Mouse (Mus musculus): ENCODE data around the gene Hhip. TPM values are rescaled to one million over a fixed set of nuclear protein-coding genes. Genes with fewer than 3 reads are reported as not detected.

The Hhip gene
- not detected in 2 replicates for total RNA-seq (2015; ENCODE audit: low replicate concordance)
- total RNA-seq (2017; ENCODE audit: low replicate concordance) = 0.14 TPM in 1 of 2 replicates, not detected in the other

DNA sequence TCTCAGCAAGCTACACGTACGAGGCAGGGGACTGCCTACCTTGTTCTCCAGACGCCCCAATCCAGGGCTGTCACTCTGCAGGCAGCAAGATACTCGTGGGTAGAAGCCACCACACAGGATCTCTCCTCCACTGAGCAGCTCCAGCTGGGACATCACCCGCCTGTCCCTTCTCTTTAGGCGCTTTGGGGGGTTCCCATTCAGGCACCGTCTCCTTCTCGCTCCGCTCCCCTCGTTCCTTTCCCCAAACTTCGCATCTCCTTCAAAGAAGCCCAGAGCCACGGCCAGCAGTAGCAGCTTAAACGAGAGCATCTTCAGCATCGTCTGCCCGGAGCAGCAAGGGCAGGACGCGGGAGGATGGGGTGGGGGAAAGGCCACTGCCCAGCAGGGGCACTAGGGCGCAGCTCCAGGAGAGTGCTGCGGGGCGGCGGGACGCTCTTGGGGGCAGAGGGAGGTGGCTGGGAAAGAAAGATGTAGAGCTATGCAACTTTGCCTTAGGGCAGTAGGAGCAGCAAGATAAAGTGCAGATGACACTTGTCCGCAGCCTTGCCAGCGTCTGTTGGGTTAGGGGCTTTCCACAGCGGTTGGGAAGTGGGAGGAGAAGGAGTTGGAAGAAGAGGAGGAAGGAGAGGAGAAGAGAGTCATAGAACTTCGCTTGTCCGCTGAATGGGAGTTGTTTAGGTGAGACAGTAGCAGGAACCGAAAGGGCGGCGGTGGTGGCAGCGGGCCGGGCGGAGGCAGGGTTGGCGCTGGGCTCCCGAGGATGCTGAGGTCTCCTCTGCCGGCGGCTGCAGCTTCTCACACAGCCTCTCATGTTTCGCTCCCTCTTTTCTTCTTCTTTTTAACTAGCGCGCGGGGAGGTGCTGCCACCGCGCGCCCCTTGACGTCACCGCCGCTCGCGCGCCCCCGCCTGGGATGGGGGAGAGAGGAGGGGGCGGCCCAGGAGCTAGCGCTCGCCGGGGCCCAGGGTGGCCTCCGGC is at the start of gene Hhip:
Hhip (minus strand) TSS at position 809 of the 977 bp plus-strand sequence.
- no peak for ATAC-seq (replicated peaks; ENCODE audit: low FRiP score, poor library complexity, severe bottlenecking)

DNA sequence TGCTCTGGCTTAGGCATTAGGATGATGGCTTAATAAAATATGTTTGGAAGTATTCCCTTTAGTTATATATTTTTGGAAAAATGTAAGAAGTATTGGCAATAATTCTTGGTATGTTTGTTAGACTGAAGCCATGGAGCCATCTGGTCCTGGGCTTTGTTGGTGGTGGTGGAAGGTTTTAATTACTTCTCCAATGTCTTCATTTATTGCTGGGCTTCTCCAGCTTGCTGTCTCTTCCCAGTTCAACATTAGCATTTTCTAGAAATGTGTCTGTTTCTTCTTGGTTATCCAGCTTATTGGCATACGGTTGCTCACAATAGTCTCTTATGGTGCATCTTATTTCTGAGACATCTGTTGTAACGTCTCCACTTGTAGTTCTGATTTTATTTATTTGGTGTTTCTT is 29.2 kb upstream of the Hhip start:
- no peak for ATAC-seq (replicated peaks; ENCODE audit: low FRiP score, poor library complexity, severe bottlenecking)

DNA sequence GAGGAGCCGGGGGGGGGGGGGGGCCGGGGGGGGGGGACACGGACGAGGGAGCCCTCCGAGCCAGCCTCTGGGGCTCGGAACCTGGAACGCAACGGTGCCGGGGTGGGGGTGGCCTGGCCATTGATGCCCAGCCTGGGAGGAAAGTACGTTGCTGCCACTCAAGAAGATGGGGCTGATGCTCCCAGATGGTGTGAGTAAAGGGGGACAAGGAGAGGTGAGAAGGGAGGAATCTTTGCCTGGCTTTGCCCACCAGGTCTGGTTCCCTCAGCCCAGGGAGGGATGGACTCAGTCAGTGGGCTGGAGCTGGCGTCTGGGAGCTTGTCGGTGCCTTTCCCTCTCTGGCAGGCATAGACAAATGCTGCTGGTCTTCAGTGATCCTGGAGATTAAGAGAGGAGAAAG is 387 bp upstream of the Hhip start:
- no peak for ATAC-seq (replicated peaks; ENCODE audit: low FRiP score, poor library complexity, severe bottlenecking)

DNA sequence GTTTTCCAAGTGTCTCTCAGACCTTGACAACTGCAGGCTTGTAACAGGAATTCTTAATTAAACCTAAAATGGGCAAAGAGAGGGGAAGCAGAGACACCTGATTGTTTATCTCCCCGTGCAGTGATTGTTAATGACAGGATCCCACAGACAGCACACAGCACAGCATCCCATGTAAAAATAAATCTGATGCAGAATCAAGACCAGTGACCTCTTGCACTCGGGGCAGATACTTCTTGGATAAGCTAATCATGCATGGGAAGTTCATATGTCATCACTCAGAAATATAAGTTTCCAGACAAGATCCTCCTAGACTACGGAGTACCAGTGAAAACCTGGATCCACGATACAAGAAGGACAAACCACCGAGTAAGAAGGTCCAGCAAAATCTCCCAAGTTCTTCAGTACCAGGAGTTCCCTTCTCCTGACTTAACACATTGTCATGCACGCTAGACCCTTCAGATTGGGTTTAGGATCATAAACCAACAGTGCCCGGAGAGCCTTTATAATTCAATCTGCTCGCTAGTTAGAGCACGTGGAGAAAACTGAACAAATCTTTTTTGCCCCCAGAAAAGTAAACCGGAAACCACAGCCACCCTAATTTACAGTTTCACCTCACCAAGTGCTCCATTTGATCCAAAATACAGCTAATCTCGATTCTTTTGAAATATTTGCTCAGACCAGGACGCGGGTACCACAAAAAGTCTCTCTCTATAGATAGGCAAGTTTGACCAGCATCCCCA is 1.3 kb downstream of the Hhip start:
- ATAC-seq (replicated peaks; ENCODE audit: low FRiP score, poor library complexity, severe bottlenecking) = no peak

DNA sequence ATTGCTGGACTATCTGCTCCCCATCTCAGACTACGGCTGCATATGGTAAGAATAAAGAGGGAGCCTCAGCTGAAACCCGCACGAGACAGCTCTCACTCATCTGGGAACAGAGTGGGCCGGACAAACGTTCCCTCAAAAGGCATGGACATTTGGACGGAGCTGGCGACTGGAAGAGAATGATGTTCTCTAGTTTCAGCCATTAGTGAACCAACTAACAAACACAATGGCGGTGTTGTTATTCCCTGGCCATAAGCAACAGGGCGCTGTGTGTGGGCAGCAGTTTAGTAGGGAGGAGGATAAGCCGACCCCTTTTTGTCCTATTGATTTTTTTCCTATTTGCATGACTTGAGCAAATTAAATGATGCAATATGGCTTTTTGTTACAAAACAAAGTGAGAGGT is 2.0 kb downstream of the Hhip start:
- no peak for ATAC-seq (replicated peaks; ENCODE audit: low FRiP score, poor library complexity, severe bottlenecking)

DNA sequence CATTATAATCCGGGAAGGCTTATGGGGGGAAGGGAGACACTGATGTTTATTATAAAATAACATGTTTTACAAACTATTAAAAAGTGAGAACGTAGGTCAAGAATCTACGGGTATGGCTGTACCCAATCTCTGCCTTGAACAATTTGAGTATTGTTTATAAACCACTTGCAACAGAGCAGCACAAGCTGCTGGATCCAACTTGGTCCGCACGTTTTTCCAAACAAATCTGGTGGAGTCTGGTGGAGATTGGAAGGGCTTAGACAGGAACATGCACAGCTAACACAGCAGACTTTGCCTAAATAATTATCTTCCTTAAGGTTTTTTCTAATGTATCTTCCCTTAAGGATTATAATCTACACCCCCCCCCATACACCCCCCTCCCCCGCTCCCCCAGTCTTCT is 2.7 kb downstream of the Hhip start:
- no peak for ATAC-seq (replicated peaks; ENCODE audit: low FRiP score, poor library complexity, severe bottlenecking)

DNA sequence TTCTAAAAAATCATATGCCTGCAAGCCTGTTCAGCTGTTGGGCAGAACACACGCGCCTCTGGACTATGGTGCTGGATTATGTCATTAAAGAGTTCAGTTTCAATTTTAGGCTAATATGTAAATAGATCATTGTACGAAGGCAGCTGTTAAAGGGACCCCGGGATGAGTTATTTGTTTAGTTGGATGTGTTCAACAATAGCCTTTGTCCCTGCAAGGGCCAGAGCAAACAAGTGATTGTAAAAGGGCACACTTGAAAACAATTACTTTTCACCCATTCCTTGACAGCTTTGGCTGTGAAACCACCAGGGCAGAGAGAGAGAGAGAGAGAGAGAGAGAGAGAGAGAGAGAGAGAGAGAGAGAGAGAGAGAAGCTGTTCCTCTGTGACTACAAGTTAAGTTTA is 3.6 kb downstream of the Hhip start:
- ATAC-seq (replicated peaks; ENCODE audit: low FRiP score, poor library complexity, severe bottlenecking) = no peak

DNA sequence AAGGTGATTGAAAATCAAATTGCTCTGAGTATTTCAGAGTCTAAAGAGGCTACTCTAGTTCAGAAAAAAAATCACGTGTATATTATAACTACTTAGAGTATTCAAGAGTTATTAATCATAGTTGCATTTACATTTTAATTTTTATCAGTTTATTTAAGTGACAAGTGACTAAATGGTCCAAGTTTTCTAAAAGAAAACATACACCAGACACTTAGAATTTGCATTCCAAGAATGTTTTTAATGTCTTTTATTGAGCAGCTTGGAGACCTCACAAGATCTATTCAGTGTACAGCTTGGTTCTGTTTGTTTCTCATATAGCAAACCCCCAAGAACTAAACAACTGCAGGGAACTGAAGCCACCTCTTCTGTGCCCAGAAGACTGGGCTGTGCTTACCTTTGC is 5.0 kb downstream of the Hhip start:
- ATAC-seq (replicated peaks; ENCODE audit: low FRiP score, poor library complexity, severe bottlenecking) = no peak

DNA sequence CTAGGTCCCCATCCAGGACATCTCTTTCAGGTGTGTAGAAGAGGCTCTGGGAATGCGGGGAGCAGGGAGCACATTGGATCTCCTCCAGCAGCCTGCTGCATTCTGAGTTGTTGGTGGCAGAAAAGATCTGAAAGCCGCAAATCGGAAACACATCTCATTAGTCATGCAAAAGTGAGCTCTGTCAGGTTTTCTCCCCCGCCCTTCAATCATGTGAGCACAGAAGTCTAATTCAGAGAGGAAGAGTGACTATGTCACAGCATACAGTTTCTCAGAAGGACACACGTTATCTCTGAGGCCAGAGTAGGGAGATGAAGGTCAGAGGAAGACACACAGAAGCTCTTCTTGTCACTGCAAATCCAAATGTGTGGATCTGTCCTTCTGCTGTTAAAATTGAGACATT is 6.3 kb downstream of the Hhip start:
- ATAC-seq (replicated peaks; ENCODE audit: low FRiP score, poor library complexity, severe bottlenecking) = no peak

DNA sequence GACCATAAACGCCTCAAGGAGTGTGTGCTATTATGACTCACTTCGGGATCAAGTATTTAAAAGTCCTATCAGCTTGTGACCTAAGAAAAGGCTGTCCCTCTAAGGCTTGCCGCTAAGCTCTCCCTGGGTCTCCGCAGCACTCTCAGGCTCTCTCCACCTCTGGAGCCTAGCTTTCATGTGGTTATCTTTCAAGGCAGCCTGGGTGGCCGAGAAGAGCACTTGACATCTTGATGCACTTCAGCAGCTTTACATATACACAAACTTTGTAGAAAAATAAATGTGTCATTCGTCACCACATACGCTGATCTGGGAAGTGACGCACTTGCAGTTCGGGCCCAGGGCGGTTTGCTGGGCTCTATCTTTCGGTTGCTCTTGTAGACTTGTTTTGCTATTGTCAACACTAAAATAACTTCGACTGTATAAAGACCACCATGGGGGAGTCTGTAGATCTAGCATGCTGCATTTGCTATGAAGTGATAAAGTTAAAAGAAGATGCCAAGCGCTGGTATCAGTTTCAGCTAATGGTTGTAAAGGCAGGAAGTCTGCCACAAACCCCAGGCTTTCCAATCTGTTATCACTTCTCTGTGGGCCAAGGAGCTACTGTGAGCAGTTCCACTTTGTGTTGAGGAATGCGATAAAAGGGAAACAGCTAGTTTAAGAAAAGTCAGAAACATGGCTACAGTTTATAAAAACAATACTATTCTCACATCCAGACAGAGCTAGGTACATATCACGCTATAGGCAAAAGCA is 8.4 kb downstream of the Hhip start:
- no peak for ATAC-seq (replicated peaks; ENCODE audit: low FRiP score, poor library complexity, severe bottlenecking)

DNA sequence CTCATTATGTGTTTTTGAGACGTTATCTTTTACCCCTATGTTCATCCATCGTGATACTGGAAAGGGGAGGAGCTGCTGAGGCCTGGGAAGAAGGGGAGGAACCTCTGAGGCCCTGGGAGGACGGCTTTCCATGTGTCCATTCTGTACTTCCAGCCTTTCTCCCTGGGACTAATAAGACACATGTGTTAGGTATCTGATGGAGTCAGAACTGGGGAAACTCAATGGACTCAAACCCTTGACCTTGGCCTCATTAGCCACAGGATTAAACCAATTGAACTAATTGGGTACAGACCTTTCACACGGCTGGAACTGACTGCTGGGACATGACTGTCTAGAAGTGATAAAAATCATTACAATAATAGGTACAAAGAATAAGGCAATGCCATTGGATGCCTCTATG is 9.6 kb downstream of the Hhip start:
- no peak for ATAC-seq (replicated peaks; ENCODE audit: low FRiP score, poor library complexity, severe bottlenecking)

DNA sequence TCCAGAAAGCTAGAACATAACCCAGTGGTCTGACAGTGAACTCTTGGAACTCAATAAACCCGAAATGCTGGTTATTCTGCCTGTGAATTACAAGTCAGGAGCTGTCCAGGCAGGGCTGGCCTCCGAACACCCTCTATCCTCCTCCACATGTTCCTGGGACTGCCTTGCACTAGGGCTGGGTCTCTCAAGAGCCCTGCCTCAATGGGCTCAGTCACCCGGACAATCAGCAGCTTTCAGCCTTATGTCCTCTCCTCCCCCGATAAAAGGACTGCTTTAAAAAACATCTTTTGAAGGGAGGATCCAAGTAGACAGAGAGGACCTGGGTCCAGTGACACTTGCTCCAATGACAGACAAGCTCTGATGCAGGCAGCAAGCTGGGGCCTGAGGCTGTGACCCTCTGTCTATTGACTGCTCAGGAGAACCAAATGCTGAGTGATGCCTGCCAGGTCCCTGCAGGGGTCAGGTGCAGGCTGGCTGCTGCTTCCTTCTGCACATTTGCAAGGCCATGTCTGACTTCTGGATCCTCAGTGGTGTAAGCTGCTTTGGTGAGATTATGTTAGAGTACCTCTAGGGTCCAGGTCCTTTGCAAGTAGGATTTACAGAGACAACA is 20.1 kb downstream of the Hhip start:
- ATAC-seq (replicated peaks; ENCODE audit: low FRiP score, poor library complexity, severe bottlenecking) = no peak

DNA sequence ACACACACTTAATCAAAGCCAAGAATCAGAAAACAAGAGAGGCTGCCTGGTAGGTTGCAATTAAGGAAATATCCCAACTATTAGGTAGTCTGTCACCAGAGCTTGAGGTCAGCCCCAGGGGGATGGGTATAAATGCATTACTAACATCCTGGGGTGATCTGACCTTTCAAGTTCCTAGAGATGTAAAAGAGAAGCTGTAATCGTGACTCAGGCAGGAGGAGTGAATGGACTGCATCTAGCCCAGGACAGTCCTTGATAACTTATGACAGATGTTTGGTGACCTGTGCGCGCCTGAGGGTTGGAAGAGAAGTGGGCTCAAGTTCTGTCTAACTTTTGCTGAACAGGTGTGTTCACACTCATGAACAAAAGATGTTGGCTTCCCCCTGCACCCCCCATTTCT is 25.2 kb downstream of the Hhip start:
- ATAC-seq (replicated peaks; ENCODE audit: low FRiP score, poor library complexity, severe bottlenecking) = no peak

DNA sequence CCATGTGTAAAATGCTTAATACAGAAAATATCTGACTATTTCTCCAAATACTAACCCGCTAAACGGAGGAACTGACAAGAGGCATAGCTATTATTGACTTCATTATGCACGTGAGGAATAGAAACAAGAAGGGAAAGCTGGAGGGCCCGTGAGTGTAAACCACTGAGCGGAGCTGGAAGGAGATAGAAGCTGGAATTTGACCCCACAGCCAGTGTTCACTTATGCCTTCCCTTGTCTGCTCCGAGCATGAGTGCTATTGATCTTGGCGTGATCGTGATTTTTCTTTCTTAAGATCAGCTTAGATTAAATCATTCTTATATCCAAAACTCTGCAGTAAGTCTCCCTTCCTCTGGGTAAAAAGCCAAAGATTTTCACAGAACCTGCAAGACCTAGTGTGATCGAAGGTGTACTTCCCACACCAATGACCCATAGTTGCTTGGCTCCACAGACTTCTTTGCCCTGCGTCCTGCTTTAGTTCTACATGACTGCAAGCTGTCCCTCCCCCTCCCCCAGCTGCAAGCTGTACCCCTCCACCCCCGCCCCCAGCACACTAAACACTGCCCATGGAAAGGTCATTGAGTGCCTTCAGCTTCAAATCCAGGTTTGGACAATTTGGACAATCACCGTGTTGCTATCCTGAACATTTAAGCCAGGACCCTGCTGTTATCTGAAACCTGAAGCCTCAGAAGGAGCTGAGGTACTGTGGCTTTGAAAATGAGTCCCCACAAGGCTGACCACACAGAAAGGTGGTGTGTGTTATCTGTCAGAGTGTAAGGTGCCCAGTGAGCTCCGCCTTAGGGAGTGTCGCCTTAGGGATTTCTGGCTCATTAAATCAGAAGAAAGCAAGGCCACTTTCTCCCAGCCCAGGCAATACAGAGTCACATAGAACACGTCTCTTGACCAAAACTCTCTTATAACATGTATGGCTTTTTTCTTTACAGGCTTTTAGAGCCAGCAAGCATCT is 26.2 kb downstream of the Hhip start:
- no peak for ATAC-seq (replicated peaks; ENCODE audit: low FRiP score, poor library complexity, severe bottlenecking)

DNA sequence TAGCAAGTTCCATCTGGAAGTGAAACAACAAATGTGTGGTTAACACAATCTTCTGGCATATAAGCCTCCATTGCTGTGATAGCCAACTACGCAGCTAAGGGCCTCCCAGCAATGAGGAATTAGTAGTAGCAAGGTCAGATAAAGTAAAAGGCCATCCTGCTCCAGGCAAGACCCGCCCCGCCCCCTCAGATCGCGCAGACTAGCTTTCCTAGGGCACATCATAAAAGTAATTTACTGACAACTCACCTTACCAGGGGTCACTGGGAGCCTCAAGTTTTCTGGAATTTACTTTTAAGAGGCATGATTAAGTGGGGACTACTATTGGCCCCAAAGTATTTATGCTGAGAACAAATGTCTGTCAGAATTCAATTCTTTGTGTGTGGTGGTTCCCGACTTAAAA is 28.2 kb downstream of the Hhip start:
- no peak for ATAC-seq (replicated peaks; ENCODE audit: low FRiP score, poor library complexity, severe bottlenecking)

DNA sequence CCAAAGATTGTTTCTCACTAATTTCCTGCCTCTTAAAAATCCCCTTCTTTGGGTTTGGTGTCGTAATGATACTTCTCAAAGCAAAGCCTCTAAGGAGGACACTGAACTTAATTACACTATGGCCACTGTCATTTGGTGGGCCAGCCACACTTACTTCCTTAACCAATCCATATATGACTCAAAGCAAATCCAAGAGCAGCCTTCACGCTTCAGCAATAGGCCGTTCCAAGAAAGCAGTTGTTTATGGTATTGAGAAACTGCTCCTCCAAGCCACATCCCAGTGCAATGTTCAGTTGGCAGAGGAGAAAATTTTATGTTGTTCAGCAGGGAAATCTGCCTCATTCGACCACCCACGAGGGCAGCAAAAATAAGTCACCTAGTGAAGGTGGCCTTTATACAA is 37.3 kb downstream of the Hhip start:
- no peak for ATAC-seq (replicated peaks; ENCODE audit: low FRiP score, poor library complexity, severe bottlenecking)

DNA sequence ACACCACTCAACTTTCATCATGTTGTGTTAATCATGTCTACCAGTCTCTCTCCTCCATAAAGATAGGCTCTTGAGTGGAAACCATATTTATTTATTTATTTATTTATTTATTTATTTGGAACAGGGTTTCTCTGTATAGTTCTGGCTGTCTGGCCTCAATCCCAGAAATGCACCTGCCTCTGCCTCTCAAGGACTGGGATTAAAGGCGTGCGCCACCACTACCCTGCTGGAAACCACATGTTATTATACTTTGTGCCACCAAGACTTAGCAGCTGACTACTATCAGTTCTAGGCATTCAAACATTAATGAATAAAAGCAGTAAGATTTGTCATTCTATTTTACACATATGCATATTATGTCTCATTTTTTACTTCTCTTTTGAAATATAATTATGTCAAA is 42.0 kb downstream of the Hhip start:
- ATAC-seq (replicated peaks; ENCODE audit: low FRiP score, poor library complexity, severe bottlenecking) = no peak

DNA sequence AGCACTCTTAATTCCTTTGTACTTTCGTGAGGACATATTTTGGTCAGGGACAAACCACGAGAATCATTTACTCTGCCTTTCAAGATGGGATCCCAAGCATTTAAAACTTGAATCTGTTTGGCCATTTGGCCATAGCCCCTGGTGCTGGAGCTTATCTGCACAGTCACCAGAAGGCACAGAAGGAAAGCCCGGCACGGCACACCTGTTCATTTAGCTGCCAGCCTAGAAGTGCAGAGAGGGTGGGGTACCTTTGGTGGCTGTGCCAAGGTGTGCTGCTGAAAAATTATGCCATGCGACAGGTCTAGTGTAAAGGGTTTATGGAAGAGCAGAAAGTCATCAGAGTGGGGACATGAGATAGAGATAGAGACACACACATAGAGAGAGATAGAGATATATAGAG is 53.4 kb downstream of the Hhip start:
- ATAC-seq (replicated peaks; ENCODE audit: low FRiP score, poor library complexity, severe bottlenecking) = no peak

DNA sequence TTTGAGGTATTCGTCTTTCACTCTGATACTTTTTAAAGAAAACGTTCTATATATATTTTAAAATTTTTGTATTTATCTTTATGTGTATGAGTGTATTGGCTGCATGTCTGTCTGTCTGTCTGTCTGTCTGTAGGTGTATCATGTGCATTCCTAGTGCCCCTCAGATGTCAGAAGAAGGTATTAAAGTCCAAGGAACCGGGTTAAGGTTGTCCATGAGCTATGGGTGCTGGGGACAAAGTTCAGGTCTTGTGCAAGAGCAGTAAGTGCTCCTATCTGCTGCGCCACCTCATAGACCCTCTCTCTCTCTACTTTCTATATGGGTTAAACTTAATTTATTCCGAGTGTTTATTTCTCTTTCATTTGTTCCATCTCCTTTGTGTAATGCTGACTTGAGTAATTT is 55.5 kb downstream of the Hhip start:
- ATAC-seq (replicated peaks; ENCODE audit: low FRiP score, poor library complexity, severe bottlenecking) = no peak

Data from erythroblast, adult 5-6 weeks (primary cell).